Mouse (Mus musculus): ENCODE data around the gene Ddx19b. TPM values are rescaled to one million over a fixed set of nuclear protein-coding genes. Genes with fewer than 3 reads are reported as not detected.
"Not testable (repeated sequence)": the region's sequence is repeated elsewhere in the genome, so short reads cannot be mapped to it uniquely, and the experiment has no call there.

The Ddx19b gene
- polyA plus RNA-seq, 1 experiment from 2014 or later, result 5.8 TPM

GRCm38 (mm10) chr8:111032916-111033315 is 1.4 kb upstream of the Ddx19b start, which contains the start of gene Aars:
TSS of gene Aars (plus strand) at chr8:111033144.
- H3K36me3 ChIP-seq, result peaks cover 17% of the 10 kb centered on the region
- H3K27ac ChIP-seq, result peak within 1 kb of the TSS; percentile 90
- H3K9ac ChIP-seq, result peak within 1 kb of the TSS; percentile 71
- H3K27me3 ChIP-seq, result 0 out of 2 replicates have a peak, but pooled peaks cover 11% of the 10 kb centered on the region
- peaks cover 25% of the 10 kb centered on the region for H3K4me1 ChIP-seq
- peak within 1 kb of the TSS; percentile 65 for H3K4me2 ChIP-seq
- WGBS, result 94% methylated on average over 7 of the region's 7 CpGs
- H3K9me3 ChIP-seq (replicated peaks), result no peaks in the 10 kb centered on the region
- peak within 1 kb of the TSS; percentile 81 for H3K4me3 ChIP-seq (replicated peaks)
- ATAC-seq (replicated peaks; ENCODE audit: low FRiP score), result no peak

- no peak for ATAC-seq (replicated peaks; ENCODE audit: low FRiP score)
- Histone ChIP-seq H3K9ac (no peak overlapping the region), H3K9me3 (replicated peaks) (no peaks in the 10 kb centered on the region), H3K4me3 (replicated peaks) (no peak overlapping the region), H3K27me3 (0 out of 2 replicates have a peak, but pooled peaks cover 11% of the 10 kb centered on the region), H3K4me1 (peaks cover 16% of the 10 kb centered on the region), H3K27ac (no peak overlapping the region), H3K4me2 (no peak overlapping the region), H3K36me3 (no peaks in the 10 kb centered on the region)
- 80% methylated on average over 6 of the region's 6 CpGs for WGBS
Observed at GRCm38 (mm10) chr8:111030045-111030444, 1.5 kb downstream of the Ddx19b start.

GRCm38 (mm10) chr8:111029589-111029988 is 2.0 kb downstream of the Ddx19b start:
- no peak overlapping the region for H3K9ac ChIP-seq
- WGBS, result 53% methylated on average over 4 of the region's 4 CpGs

GRCm38 (mm10) chr8:111027391-111027937 is 4.1 kb downstream of the Ddx19b start:
- Histone ChIP-seq H3K9ac (peak overlapping the region; percentile 86), H3K4me2 (peak overlapping the region; percentile 81), H3K4me3 (replicated peaks) (peak overlapping the region; percentile 78), H3K27ac (peak overlapping the region; percentile 88), H3K9me3 (replicated peaks) (no peaks in the 10 kb centered on the region), H3K36me3 (no peaks in the 10 kb centered on the region), H3K4me1 (0 out of 2 replicates have a peak, but pooled peaks cover 3% of the 10 kb centered on the region), H3K27me3 (0 out of 2 replicates have a peak, but pooled peaks cover 11% of the 10 kb centered on the region)
- ATAC-seq (replicated peaks; ENCODE audit: low FRiP score), result peak; percentile 95
- WGBS, result under 1% methylated on average over 31 of the region's 31 CpGs

More at GRCm38 (mm10) chr8:111029589-111029988, 2.0 kb downstream of the Ddx19b start:
- Histone ChIP-seq H3K9me3 (replicated peaks) (no peaks in the 10 kb centered on the region), H3K27ac (no peak overlapping the region), H3K36me3 (no peaks in the 10 kb centered on the region), H3K4me1 (peaks cover 11% of the 10 kb centered on the region; the same call in 1 of the 2 replicates), H3K4me3 (replicated peaks) (no peak overlapping the region), H3K4me2 (no peak overlapping the region), H3K27me3 (0 out of 2 replicates have a peak, but pooled peaks cover 11% of the 10 kb centered on the region)
- no peak for ATAC-seq (replicated peaks; ENCODE audit: low FRiP score)

GRCm38 (mm10) chr8:111026609-111027008 is 4.9 kb downstream of the Ddx19b start:
- not testable (repeated sequence) for H3K36me3 ChIP-seq, H3K4me1 ChIP-seq
- WGBS, result 86% methylated on average over 2 of the region's 2 CpGs

GRCm38 (mm10) chr8:111010230-111010991 is 21.1 kb downstream of the Ddx19b start:
- ATAC-seq (replicated peaks; ENCODE audit: low FRiP score); H3K4me2 ChIP-seq; H3K27me3 ChIP-seq; H3K27ac ChIP-seq; H3K9ac ChIP-seq; H3K9me3 ChIP-seq (replicated peaks); H3K4me3 ChIP-seq (replicated peaks); H3K4me1 ChIP-seq: not testable (repeated sequence)
- H3K36me3 ChIP-seq, result peaks cover 53% of the 10 kb centered on the region
- 93% methylated on average over 9 of the region's 10 CpGs for WGBS

More at GRCm38 (mm10) chr8:111026609-111027008, 4.9 kb downstream of the Ddx19b start:
- not testable (repeated sequence) for H3K9me3 ChIP-seq (replicated peaks); H3K27ac ChIP-seq; H3K4me2 ChIP-seq; H3K27me3 ChIP-seq; H3K4me3 ChIP-seq (replicated peaks); H3K9ac ChIP-seq; ATAC-seq (replicated peaks; ENCODE audit: low FRiP score)

GRCm38 (mm10) chr8:110997547-110998531 is 33.7 kb downstream of the Ddx19b start, which contains the start of gene Ddx19a:
TSS of gene Ddx19a (minus strand) at chr8:110997800.
- H3K4me3 ChIP-seq (replicated peaks), result peak within 1 kb of the TSS; percentile 98
- peak within 1 kb of the TSS; percentile 90 for H3K9ac ChIP-seq
- H3K36me3 ChIP-seq, result peaks cover 18% of the 10 kb centered on the region
- WGBS, result 3% methylated on average over 58 of the region's 58 CpGs
- peaks cover 17% of the 10 kb centered on the region for H3K4me1 ChIP-seq
- H3K4me2 ChIP-seq, result peak within 1 kb of the TSS; percentile 66
- H3K27ac ChIP-seq, result peak within 1 kb of the TSS; percentile 93
- no peaks in the 10 kb centered on the region for H3K27me3 ChIP-seq
- peak; percentile 97 for ATAC-seq (replicated peaks; ENCODE audit: low FRiP score)
- no peaks in the 10 kb centered on the region for H3K9me3 ChIP-seq (replicated peaks)

GRCm38 (mm10) chr8:110996641-110997430 is 34.7 kb downstream of the Ddx19b start:
- peak overlapping the region; percentile 98 for H3K4me3 ChIP-seq (replicated peaks)
- peak overlapping the region; percentile 93 for H3K27ac ChIP-seq
- peak overlapping the region; percentile 90 for H3K9ac ChIP-seq
- WGBS, result 33% methylated on average over 16 of the region's 16 CpGs
- H3K27me3 ChIP-seq, result no peaks in the 10 kb centered on the region
- ATAC-seq (replicated peaks; ENCODE audit: low FRiP score), result no peak
- H3K9me3 ChIP-seq (replicated peaks), result no peaks in the 10 kb centered on the region
- H3K4me1 ChIP-seq, result peaks cover 17% of the 10 kb centered on the region
- peak overlapping the region; percentile 66 for H3K4me2 ChIP-seq
- H3K36me3 ChIP-seq, result peaks cover 28% of the 10 kb centered on the region

GRCm38 (mm10) chr8:110990017-110990416 is 41.5 kb downstream of the Ddx19b start:
- H3K36me3 ChIP-seq, result peaks cover 90% of the 10 kb centered on the region
- H3K9ac ChIP-seq, result no peak overlapping the region
- H3K4me3 ChIP-seq (replicated peaks), result no peak overlapping the region
- no peak overlapping the region for H3K27ac ChIP-seq
- 86% methylated on average over 9 of the region's 9 CpGs for WGBS
- no peaks in the 10 kb centered on the region for H3K4me1 ChIP-seq
- no peaks in the 10 kb centered on the region for H3K9me3 ChIP-seq (replicated peaks)
- no peak overlapping the region for H3K4me2 ChIP-seq
- H3K27me3 ChIP-seq, result no peaks in the 10 kb centered on the region
- no peak for ATAC-seq (replicated peaks; ENCODE audit: low FRiP score)

- ATAC-seq (replicated peaks; ENCODE audit: low FRiP score), result no peak
- H3K9ac ChIP-seq, result no peak overlapping the region
- peaks cover 95% of the 10 kb centered on the region for H3K36me3 ChIP-seq
- no peak overlapping the region for H3K27ac ChIP-seq
- no peaks in the 10 kb centered on the region for H3K4me1 ChIP-seq
- no peaks in the 10 kb centered on the region for H3K27me3 ChIP-seq
- no peaks in the 10 kb centered on the region for H3K9me3 ChIP-seq (replicated peaks)
- no peak overlapping the region for H3K4me2 ChIP-seq
- WGBS, result 85% methylated on average over 8 of the region's 8 CpGs
- no peak overlapping the region for H3K4me3 ChIP-seq (replicated peaks)
Observed at GRCm38 (mm10) chr8:110987805-110988744, 43.5 kb downstream of the Ddx19b start.

Measured in kidney, embryonic 15.5 days (tissue).